Mouse (Mus musculus) stomach, embryonic 15.5 days (tissue): ENCODE results near the gene Rtbdn. TPM values are rescaled to one million over a fixed set of nuclear protein-coding genes. Genes with fewer than 3 reads are reported as not detected.

Experiments
- ATAC-seq: fragments of 200-750 bp; cut with Nextera tagmentation; 2 replicates; pipeline ENCODE4 v1.8.0; 2017; ENCODE audit warnings: low read depth, moderate number of reproducible peaks, moderate TSS enrichment; ENCODE audit not compliant: insufficient read depth, low FRiP score
- H3K27ac ChIP-seq: fragments of 300-500 bp; sonication (generic); 2 replicates; pipeline ENCODE4 v1.5.1; 2015; ENCODE audit warnings: mild to moderate bottlenecking, inconsistent platforms
- H3K27me3 ChIP-seq: fragments of 300-500 bp; sonication (generic); replicated peaks from 2 replicates; pipeline ENCODE4 v1.6.1; 2015; ENCODE audit warnings: inconsistent platforms
- H3K36me3 ChIP-seq: fragments of 300-500 bp; sonication (generic); 2 replicates; pipeline ENCODE4 v1.6.1; 2015; ENCODE audit warnings: inconsistent platforms
- H3K4me1 ChIP-seq: fragments of 300-500 bp; sonication (generic); 2 replicates; pipeline ENCODE4 v1.6.1; 2015; ENCODE audit warnings: inconsistent platforms
- H3K4me2 ChIP-seq: fragments of 300-500 bp; sonication (generic); 2 replicates; pipeline ENCODE4 v1.6.1; 2015; ENCODE audit warnings: mild to moderate bottlenecking, inconsistent platforms
- H3K4me3 ChIP-seq: fragments of 300-500 bp; sonication (generic); replicated peaks from 2 replicates; pipeline ENCODE4 v1.5.1; 2015; ENCODE audit warnings: inconsistent platforms
- H3K9ac ChIP-seq: fragments of 300-500 bp; sonication (generic); 2 replicates; pipeline ENCODE4 v1.6.1; 2015; ENCODE audit warnings: inconsistent platforms
- H3K9me3 ChIP-seq: fragments of 300-500 bp; sonication (generic); 2 replicates; pipeline ENCODE4 v1.6.1; 2016; ENCODE audit warnings: inconsistent platforms
- WGBS: fragments of 180-500 bp; shearing (Covaris S2); methylation state at CpG from one replicate; pipeline ENCODE4 v1.1.7; 2015; 5-methylcytosine and 5-hydroxymethylcytosine counted together
- polyA plus RNA-seq: library from polyadenylated mRNA; unstranded; fragments of >200 nt; fragmentation: Nextera tagmentation; extraction: Ambion mirVana; gene quantifications from 2 replicates; pipeline ENCODE4 v1.2.1, GENCODE M21; 2015

Gene Rtbdn
- polyA plus RNA-seq, 1 experiment from 2014 or later, result 0.64 TPM

DNA sequence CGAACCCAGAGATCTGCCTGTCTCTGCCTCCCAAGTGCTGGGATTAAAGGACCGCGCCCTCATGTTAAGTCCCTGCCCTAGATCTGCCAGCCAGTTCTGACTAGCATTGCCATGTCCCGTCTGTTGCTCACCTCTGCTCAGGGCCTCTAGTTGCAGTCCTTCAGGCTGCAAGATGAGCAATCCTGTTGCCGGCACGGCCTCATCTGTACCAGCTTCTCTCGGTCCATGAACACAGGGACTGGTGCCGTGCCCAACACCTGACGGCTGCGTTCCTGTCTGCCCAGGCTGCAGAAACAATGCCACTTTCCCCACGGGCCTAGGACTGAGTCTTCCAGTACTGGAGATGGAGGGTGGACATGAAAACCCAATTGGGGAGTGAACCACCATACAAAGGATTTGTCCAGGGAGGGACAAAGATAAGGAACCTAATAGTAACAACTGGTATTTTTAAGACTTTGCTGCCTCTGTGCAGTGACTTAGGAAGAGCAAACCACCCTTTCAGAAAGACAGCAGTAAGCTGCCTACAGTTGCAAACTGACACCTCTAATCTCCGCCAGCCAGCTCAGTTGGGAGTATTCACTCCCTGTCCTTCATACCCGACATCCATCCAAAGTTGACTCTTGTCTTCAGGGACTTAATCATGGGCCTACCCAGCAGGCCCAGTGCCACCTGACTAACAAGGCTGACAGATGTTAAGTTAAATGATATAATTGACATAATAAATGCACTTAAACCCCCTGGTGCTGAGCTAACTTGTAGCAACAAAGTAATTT is 20.9 kb downstream of the Rtbdn start:
- 89% methylated on average over 13 of the region's 13 CpGs for WGBS
- no peak overlapping the region for H3K4me2 ChIP-seq
- H3K27ac ChIP-seq, result no peak overlapping the region

DNA sequence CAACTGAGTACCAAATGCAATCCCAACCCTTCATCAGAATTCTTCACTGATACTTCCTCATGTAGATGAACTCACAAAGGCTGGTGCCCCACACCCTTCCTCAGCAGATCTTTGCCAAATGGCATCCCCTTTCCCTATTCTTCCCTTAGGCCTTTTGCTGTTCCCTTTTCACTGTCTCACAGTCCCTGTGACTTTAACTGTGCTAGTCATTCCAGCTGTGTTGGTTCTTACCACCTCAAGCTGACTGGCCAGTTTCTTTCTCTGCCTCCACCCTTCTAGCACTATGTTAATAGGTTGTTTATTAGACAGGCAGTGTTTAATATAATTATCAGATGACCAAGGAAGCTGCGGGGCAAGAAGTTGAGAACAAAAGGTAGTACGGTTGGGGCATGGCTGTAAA is 21.9 kb downstream of the Rtbdn start:
- peak overlapping the region; percentile 95 for H3K27ac ChIP-seq
- H3K4me1 ChIP-seq, result peaks cover 25% of the 10 kb centered on the region
- no peaks in the 10 kb centered on the region for H3K9me3 ChIP-seq
- peak overlapping the region; percentile 76; the same call in 1 of the 2 replicates for H3K9ac ChIP-seq
- peak overlapping the region; percentile 84 for H3K4me2 ChIP-seq
- ATAC-seq, result no peak
- H3K36me3 ChIP-seq, result peaks cover 11% of the 10 kb centered on the region
- H3K4me3 ChIP-seq, result peak overlapping the region; percentile 71
- no peaks in the 10 kb centered on the region for H3K27me3 ChIP-seq
- WGBS, result 6% methylated on average over 2 of the region's 2 CpGs

More for the DNA sequence above, 20.9 kb downstream of the Rtbdn start:
- no peak overlapping the region for H3K4me3 ChIP-seq
- peaks cover 25% of the 10 kb centered on the region for H3K4me1 ChIP-seq
- H3K9me3 ChIP-seq, result no peaks in the 10 kb centered on the region
- H3K9ac ChIP-seq, result no peak overlapping the region
- ATAC-seq, result no peak
- H3K36me3 ChIP-seq, result peaks cover 11% of the 10 kb centered on the region
- H3K27me3 ChIP-seq, result no peaks in the 10 kb centered on the region

DNA sequence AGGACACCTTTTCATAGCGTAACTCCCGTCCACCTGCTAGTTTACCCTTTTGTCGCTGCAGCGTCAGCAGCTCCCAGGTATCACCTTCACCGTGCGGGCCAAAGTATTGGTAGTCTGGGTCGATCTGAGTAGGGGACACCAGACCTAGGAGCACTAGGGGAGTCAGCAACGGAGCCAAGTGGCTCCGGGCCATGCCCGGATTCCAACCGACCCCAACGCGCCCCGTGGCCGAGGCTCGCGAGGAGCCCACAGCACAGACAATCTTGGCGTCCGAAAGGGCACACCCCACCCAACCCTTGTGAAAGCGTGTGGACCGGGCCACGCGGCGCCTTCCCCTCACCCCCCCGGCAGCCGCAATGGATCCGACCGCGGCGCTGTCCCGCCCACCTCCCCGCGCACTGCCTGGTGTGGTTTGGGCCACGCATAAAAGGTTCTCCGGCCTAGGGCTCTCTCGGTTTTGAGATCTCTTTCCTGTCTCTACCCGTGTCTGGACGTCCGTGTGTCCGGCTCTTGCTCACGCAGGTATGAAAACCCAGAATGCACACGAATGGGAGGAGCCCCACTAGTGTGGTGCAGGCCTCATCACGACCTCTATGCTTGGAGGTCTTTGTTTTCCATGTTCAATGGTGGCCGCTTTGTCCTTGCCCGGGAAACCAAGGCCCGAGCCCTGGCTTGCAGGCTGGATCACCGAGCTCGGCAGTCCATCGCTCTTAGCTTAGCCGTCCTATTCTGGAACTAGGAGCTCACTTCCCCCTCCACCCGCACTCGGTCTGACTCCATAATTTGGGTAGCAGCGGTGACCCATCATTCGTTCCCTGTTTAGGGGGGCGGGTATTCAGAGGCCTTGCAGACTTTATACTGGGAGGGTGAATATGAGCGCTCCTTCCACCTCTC is 22.7 kb downstream of the Rtbdn start, which contains the start of the genes Gm49661, Prdx2 and Rnaseh2a:
TSS of gene Gm49661 (minus strand) at position 193 of the 894 bp plus-strand sequence.
TSS of gene Prdx2 (plus strand) at position 347 of the 894 bp plus-strand sequence.
TSS of gene Rnaseh2a (minus strand) at position 527 of the 894 bp plus-strand sequence.
- under 1% methylated on average over 56 of the region's 56 CpGs for WGBS
- Histone ChIP-seq H3K27ac (peak within 1 kb of the TSS; percentile 95), H3K4me3 (peak within 1 kb of the TSS; percentile 71), H3K36me3 (peaks cover 11% of the 10 kb centered on the region), H3K27me3 (no peaks in the 10 kb centered on the region), H3K4me1 (peaks cover 28% of the 10 kb centered on the region), H3K4me2 (peak within 1 kb of the TSS; percentile 84), H3K9ac (peak within 1 kb of the TSS; percentile 76), H3K9me3 (no peaks in the 10 kb centered on the region)
- ATAC-seq, result peak; percentile 77

DNA sequence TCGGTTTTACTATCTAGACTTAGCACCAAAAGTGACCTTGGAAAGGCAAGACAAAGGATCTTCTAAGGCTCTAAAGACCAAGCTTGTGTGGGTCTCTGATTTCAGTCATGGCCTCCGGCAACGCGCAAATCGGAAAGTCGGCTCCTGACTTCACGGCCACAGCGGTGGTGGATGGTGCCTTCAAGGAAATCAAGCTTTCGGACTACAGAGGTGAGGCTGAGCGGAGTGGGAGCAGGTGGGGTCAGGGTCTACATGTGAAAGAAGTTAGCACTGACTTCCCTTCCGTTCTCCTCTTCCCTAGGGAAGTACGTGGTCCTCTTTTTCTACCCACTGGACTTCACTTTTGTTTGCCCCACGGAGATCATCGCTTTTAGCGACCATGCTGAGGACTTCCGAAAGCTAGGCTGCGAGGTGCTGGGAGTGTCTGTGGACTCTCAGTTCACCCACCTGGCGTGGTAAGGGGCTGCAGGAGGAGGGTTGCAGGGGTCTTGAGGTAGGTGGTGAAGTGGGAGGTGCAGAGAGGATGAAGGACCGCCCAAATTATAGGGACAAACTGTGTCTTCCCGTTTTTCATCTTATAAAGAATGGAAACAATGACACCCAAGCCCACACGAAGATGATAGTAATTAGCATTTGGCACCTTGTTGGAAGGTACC is 23.5 kb downstream of the Rtbdn start:
- H3K9me3 ChIP-seq, result no peaks in the 10 kb centered on the region
- peak overlapping the region; percentile 84 for H3K4me2 ChIP-seq
- peak overlapping the region; percentile 95 for H3K27ac ChIP-seq
- no peak for ATAC-seq
- H3K27me3 ChIP-seq, result no peaks in the 10 kb centered on the region
- H3K4me1 ChIP-seq, result peaks cover 27% of the 10 kb centered on the region
- H3K4me3 ChIP-seq, result peak overlapping the region; percentile 71
- H3K36me3 ChIP-seq, result peaks cover 11% of the 10 kb centered on the region
- H3K9ac ChIP-seq, result peak overlapping the region; percentile 76
- WGBS, result 4% methylated on average over 21 of the region's 21 CpGs

DNA sequence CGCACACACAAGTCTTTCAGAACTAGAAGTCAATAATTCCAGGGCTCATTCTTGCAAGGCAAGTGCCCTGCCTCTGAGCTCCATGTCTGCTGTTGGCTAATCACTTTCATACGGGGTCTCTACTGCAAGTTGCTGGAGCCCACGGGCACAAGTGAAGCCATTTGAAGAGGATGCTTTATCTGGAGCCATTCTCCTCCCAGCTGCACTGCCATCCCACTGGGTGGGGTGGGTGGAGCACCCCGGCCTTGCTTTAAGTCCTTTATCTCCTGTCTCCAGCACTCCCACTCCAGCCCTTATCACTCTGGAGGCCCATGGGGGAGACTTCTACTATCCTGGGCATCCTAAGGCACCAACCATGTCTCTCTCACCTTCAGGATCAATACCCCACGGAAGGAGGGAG is 24.1 kb downstream of the Rtbdn start:
- H3K9ac ChIP-seq, result peak overlapping the region; percentile 76; the same call in 1 of the 2 replicates
- peaks cover 30% of the 10 kb centered on the region for H3K4me1 ChIP-seq
- H3K27me3 ChIP-seq, result no peaks in the 10 kb centered on the region
- ATAC-seq, result peak; percentile 58; the same call in 1 of the 2 replicates
- H3K4me3 ChIP-seq, result peak overlapping the region; percentile 71
- no peaks in the 10 kb centered on the region for H3K9me3 ChIP-seq
- peaks cover 11% of the 10 kb centered on the region for H3K36me3 ChIP-seq
- peak overlapping the region; percentile 84 for H3K4me2 ChIP-seq
- WGBS, result 54% methylated on average over 5 of the region's 5 CpGs
- peak overlapping the region; percentile 95; the same call in 1 of the 2 replicates for H3K27ac ChIP-seq

DNA sequence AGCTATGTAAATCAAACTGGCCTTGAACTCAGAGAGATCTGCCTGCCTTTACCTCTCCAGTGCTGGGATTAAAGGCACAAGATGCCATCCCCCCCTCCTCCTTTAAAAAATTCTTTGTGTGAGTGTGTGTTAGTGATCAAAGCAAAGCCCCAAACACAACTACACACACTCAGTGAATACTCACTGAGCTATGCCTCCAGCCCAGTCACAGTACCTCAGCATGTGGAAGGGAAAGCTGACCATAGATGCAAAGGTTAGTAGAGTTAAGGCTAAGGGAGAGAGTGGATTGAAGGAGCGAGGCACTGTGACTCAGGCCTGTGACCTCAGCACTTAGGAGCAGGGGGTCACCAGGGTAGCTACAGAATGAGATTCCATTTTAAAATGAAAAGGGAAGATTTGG is 26.3 kb downstream of the Rtbdn start:
- no peak overlapping the region for H3K27ac ChIP-seq
- 94% methylated on average over 1 of the region's 1 CpGs for WGBS
- H3K27me3 ChIP-seq, result no peaks in the 10 kb centered on the region
- no peak for ATAC-seq
- no peaks in the 10 kb centered on the region for H3K9me3 ChIP-seq
- H3K4me3 ChIP-seq, result no peak overlapping the region
- no peak overlapping the region for H3K9ac ChIP-seq
- H3K4me2 ChIP-seq, result no peak overlapping the region
- H3K36me3 ChIP-seq, result peaks cover 11% of the 10 kb centered on the region
- peaks cover 39% of the 10 kb centered on the region for H3K4me1 ChIP-seq

DNA sequence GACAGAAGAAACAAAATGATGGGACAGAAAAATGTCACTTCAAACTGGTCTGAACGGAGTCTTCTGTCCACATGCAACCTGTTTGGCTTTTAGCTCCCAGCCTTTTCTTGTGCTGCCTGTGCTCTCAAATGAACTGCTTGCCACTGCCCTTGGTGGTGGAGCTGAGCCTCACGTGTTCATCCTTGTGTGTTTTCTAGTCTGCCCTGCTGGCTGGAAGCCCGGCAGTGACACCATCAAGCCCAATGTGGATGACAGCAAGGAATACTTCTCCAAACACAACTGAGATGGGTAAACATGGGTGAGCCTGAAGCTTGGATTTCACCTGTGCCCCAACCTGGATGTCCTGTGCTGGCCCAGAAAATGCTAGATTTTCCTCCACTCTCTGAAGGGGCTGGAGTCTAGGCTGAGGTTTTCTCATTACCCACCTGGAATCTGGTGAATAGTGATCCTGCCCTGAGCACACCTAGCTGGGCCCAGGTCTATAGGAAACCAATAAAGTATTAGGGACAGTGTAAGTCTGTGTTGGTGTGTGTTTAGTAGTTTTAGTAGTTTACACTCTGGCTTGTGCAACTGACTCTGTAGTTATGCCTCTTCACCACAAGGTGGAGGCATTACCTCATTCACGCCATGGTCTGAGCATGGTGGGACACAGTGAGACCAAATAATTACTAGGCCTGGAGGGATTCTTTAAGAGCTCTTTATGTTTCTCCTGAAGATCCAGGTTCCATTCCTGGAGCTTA is 27.2 kb downstream of the Rtbdn start:
- Histone ChIP-seq H3K4me3 (no peak overlapping the region), H3K27me3 (no peaks in the 10 kb centered on the region), H3K4me2 (no peak overlapping the region), H3K36me3 (peaks cover 11% of the 10 kb centered on the region), H3K9ac (no peak overlapping the region), H3K27ac (peak overlapping the region; percentile 27; the same call in 1 of the 2 replicates), H3K4me1 (peaks cover 38% of the 10 kb centered on the region), H3K9me3 (no peaks in the 10 kb centered on the region)
- no peak for ATAC-seq
- 57% methylated on average over 4 of the region's 4 CpGs for WGBS

DNA sequence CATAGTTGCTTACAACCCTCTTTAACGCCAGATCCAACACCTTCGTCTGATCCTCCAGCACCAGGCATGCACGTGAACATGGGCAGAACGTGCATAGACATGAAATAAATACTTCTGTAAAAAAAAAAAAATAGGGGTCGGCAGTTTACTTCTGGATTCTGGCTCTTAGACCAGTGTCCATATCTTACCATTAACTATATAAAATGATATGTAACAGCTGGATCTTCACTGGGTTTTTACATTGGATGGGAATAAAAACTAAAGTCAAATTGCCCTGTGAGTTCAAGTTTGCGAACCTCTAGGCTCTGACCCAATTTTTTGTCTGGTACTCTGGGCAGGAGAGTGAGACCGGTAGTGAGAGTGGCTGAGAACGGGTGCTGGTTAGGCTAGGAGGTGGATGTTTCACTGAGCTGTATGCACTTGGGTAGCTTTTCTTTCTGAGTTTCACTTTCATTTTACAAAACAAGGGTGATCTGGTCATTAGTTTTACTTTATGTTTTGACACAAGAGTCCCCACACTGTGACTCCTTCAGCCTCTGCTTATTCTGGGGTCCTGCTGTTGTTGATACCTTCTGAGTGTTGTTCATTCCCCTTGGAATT is 27.9 kb downstream of the Rtbdn start:
- no peak for ATAC-seq
- peaks cover 11% of the 10 kb centered on the region for H3K36me3 ChIP-seq
- no peak overlapping the region for H3K4me3 ChIP-seq
- WGBS, result 74% methylated on average over 8 of the region's 8 CpGs
- H3K4me1 ChIP-seq, result peaks cover 45% of the 10 kb centered on the region
- H3K27ac ChIP-seq, result peak overlapping the region; percentile 27
- no peaks in the 10 kb centered on the region for H3K27me3 ChIP-seq
- no peaks in the 10 kb centered on the region for H3K9me3 ChIP-seq
- H3K9ac ChIP-seq, result no peak overlapping the region
- H3K4me2 ChIP-seq, result no peak overlapping the region

DNA sequence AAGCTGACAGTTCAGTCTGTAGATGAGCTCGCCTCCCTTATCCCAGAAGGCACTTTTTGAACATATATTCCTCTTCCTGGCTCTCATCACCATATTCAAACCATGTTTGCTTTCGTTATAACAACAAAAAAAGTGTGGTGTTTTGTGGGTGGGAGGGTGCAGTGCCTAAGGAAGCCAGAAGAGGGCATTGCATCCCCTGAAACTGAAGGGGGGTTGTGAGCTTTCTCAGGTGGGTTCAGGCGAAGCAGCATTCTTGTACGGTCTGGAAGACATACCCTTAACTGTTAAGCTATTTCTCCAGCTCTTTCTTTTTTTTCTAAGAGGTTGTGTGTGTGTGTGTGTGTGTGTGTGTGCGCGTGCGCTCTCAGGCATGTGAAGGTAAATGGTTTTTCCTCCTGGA is 28.6 kb downstream of the Rtbdn start:
- peaks cover 11% of the 10 kb centered on the region for H3K36me3 ChIP-seq
- peak overlapping the region; percentile 99 for H3K4me2 ChIP-seq
- H3K4me1 ChIP-seq, result peaks cover 51% of the 10 kb centered on the region
- H3K9ac ChIP-seq, result no peak overlapping the region
- no peak for ATAC-seq
- no peaks in the 10 kb centered on the region for H3K27me3 ChIP-seq
- no peaks in the 10 kb centered on the region for H3K9me3 ChIP-seq
- H3K4me3 ChIP-seq, result peak overlapping the region; percentile 67; the same call in 1 of the 2 replicates
- WGBS, result 39% methylated on average over 7 of the region's 7 CpGs
- peak overlapping the region; percentile 95 for H3K27ac ChIP-seq

DNA sequence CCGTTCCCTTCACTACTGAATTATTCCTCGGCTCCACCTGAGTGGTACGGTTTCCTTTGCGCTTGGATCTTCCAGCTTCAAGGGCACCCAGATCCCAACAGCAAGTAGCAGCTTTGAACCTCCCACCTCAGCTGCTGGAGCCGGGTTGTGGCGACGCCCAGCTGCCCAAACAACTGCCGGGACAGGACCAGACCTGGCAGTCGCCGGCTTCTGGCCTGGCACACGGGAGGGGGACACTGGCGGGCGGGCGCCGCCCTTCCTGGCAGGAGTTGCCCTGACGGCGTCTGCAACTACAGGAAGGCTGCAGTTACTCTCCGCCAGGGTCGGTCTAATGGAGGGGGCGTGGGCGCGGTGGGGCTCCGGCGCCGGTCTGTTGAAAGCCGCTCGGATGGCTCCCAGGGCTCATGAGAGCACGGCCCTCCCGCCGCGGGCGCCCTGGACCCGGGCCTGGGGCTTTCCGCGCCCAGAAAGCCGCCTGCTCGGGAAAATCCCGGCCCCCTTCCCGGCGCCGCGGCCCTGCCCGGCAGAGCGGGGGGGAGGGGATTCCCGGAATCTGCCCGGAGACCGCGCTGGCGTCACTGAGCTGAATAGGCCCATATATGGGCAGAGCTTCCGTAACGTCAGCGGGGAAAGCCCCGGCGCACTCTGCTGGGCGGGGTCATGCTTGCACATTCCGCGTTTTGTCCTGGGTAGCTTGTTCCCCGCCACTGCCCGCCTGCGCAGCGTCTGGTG is 29.4 kb downstream of the Rtbdn start:
- no peaks in the 10 kb centered on the region for H3K27me3 ChIP-seq
- peaks cover 51% of the 10 kb centered on the region for H3K4me1 ChIP-seq
- peak; percentile 75 for ATAC-seq
- H3K9ac ChIP-seq, result peak overlapping the region; percentile 82; the same call in 1 of the 2 replicates
- H3K36me3 ChIP-seq, result peaks cover 8% of the 10 kb centered on the region
- H3K4me3 ChIP-seq, result peak overlapping the region; percentile 67
- peak overlapping the region; percentile 99 for H3K4me2 ChIP-seq
- WGBS, result under 1% methylated on average over 59 of the region's 61 CpGs
- H3K27ac ChIP-seq, result peak overlapping the region; percentile 95
- no peaks in the 10 kb centered on the region for H3K9me3 ChIP-seq
